Mouse (Mus musculus): Measurements from ENCODE around the gene Hinfp. TPM values are rescaled to one million over a fixed set of nuclear protein-coding genes. Genes with fewer than 3 reads are reported as not detected.
A peak's percentile ranks its signal among the peaks of the same experiment; 100 is the strongest.
"Not testable (repeated sequence)": the region's sequence is repeated elsewhere in the genome, so short reads cannot be mapped to it uniquely, and the experiment has no call there.

Gene Hinfp
- total RNA-seq, 2 experiments from 2014 or later = 33.4 to 34.5 TPM

DNA sequence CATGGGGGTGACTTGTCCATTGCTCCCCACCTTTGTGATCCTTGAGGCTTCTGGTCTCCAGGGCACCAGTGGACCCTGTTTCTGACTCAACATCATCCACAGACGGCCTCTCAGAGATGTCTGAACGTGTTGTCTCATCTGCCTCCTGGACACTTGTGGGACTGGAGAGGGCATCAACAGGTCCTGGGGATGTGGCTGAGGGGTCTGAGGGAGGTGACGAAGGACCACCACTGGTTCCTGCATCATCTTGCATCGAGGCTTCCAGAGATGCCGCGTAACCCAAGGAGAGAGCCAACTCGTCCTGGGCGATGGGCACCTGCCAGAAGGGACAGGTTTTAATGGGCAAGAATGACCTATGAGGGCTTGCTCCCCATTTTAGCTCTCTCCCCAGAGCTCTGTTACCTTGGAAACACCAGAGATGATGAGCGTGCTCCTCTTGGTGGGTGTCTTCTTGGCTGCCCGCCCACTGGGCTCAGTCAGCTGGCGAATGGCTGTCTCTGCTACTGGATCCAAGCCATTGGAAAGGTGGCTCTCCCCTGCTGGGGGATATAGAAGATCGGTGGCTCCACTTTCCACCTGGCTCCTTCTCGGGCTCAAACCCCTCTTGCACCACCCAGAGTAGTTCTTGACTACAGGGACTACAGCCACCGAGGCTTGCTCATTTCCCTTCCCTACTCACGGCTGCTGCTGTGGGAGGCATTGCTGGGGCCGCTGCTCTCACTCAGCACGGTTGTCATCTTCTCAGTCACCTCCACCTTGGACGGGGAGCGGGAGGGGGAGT lies 8.2 kb upstream of the Hinfp start:
- DNase-seq (ENCODE audit: low spot score in 2 of 2) = no peak

DNA sequence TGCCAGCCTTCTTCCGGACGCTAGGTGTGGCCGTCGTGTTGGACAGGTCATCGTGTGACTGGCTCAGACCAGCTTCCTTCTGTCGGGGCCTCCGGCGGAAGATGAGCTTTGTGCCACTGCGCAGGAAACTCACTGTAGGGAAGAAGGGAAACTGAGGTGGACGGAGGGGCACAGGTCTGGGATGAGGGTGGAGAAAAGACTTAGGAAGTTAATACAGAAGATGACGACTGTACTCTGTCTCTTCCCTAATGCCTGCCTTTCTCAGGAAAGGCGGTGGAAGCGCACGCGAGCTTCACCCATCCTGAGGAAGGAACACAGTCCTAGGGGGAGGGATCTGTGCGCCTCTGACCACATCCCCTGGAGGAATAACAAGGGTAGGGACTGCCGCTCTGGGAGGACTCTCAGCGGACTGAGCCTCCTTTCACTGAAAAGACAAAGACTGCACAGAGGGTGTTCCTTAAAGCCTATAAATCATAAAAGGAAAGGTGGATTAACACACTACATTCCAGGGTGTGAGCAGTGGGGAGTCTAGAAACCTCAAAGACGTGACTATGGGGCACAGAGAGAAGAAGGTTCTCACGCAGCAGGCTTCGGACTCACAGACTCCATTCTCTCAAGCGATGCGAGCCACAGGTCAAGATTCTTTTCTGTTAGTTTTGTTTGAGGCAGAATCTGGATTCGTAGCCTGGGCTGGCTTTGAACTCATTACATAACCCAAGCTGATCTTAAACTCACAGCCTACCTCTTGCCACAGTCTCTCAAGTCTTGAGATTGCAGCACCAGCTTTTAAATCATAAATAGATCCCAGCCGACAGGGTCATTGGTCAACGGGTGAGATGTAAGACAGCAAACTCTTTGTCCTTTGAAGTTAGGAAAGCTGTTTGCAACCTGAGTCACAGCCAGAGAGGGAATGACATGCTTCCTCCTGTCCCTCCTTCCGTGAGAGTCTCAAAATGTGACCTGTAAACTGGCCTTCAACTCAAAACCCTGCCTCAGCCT lies 6.0 kb upstream of the Hinfp start:
- DNase-seq (ENCODE audit: low spot score in 2 of 2) = no peak

DNA sequence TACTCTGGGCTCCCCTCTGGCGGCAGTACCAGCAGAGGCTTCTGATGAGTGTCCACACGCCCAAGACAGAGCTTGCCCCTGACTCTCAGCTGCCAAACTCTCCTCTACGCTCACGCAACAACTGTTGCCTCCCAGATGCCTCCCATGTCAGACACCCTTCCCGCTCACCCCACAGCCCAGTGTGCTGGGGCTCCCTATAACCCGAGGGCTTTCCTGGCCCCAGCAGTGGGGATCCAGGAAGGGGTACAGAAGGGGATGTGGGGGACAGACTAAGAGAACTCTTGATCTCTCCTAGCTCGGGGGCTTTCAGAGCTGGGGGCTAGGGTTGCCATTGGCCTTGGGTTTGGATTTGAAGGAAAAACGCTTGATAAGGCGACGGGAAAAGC lies 5.3 kb upstream of the Hinfp start:
- no peak for DNase-seq (ENCODE audit: low spot score in 2 of 2)

DNA sequence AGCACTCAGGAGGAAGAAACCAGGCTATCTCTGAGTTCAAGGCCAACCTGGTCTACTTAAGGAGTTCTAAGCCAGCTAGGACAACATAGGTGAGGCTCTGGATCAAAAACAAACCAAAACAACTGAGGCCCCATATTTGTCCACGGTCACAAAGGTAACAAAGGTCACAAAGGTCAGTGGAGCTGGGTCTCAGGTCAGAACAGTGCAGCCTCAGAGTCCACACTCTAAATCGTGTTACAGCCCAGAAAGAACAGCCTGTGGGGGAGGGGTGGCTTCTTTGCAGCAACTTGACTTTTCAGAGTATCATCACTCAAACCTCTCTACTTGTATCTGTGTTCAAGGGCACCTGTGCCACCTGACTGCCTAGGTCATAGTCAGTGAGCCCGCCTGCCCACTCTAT lies 4.3 kb upstream of the Hinfp start:
- no peak for DNase-seq (ENCODE audit: low spot score in 2 of 2)

DNA sequence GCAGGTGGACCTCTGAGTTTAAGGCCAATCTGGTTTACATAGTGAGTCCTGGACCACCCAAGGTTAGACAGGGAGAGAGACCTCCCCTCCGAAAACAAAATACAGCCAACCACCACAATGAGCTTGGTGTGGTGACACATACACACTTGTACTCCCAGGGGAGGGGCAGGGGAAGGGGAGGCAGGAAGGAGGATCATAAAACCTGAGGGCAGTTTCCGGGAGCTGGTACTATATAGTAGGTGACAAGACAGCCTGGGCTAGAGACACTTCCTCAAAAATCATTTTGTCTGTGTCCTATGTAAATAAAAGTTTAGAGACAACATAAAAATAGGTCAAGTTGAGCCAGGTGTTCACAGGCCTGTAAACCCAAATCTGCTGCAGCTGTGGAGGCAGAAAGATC lies 1.8 kb upstream of the Hinfp start:
- no peak for DNase-seq (ENCODE audit: low spot score in 2 of 2)

DNA sequence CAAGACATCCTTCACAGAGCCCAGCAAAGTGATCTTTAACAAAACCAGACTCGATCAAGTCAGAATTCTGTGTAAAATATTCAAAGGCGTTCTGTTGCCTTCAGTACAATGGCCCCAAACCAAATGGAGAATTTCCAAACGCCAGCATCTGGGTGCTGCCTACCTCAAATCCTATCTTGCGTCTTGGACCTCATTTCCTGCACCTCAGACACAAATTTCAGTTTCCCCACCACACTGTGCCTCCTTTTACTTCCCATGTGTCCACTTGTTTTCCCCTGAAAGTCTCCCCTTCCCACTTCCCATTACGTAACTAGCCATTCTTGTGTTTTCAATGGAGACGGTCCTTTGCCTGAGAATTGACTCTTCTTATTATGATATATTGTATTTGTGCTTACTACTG lies 1.1 kb upstream of the Hinfp start:
- no peak for DNase-seq (ENCODE audit: low spot score in 2 of 2)

DNA sequence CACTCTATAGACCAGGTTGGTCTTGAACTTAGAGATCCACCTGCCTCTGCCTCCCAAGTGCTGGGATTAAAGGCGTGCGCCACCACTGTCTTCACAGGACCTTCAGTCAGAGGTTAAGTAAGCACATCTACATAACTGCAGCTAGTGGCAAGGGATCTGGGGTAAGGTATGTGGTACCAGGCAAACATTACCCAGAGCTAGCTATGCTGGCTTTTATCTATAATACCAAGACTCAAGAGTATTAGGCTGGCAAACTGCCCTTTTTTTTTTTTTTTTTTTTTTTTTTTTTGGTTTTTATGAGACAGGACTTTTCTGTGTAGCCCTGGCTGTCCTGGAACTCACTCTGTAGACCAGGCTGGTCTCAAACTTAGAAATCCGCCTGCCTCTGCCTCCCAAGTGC lies 5.5 kb downstream of the Hinfp start:
- DNase-seq (ENCODE audit: low spot score in 2 of 2) = not testable (repeated sequence)

DNA sequence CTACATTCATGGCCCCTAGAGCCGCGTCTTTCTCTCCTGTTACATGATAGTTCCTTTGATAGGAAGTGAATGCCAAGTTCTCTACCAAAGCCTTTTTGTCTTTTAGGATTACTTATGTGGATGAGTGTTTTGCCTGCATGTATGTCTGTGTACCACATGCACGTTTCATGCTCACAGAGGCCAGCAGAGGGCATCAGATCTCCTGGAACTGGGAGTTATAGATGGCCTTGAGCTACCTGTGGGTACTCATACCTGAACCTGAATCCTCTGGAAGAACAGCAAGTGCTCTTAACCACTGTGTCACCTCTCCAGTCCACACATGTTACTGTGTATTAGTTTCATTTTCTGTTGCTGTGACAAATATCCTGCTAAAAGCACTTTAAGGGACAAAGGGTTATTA lies 13.0 kb downstream of the Hinfp start:
- DNase-seq (ENCODE audit: low spot score in 2 of 2) = no peak

DNA sequence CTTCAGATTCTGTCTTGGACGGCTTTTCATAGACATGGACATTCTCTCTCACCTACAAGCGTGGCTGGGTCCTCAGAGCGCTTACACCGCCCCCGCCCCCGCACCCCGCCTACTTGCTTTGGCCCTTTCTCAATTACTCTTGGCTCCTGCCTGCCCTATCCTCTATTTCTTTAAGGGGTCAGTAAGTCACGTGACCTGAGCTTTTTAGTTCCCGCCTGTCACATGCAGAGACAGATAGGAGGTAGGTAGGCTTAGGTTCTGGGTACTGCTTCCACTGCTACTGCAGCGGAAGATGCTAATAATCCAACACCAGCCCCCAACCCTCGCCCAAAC lies 16.5 kb downstream of the Hinfp start:
- no peak for DNase-seq (ENCODE audit: low spot score in 2 of 2)

DNA sequence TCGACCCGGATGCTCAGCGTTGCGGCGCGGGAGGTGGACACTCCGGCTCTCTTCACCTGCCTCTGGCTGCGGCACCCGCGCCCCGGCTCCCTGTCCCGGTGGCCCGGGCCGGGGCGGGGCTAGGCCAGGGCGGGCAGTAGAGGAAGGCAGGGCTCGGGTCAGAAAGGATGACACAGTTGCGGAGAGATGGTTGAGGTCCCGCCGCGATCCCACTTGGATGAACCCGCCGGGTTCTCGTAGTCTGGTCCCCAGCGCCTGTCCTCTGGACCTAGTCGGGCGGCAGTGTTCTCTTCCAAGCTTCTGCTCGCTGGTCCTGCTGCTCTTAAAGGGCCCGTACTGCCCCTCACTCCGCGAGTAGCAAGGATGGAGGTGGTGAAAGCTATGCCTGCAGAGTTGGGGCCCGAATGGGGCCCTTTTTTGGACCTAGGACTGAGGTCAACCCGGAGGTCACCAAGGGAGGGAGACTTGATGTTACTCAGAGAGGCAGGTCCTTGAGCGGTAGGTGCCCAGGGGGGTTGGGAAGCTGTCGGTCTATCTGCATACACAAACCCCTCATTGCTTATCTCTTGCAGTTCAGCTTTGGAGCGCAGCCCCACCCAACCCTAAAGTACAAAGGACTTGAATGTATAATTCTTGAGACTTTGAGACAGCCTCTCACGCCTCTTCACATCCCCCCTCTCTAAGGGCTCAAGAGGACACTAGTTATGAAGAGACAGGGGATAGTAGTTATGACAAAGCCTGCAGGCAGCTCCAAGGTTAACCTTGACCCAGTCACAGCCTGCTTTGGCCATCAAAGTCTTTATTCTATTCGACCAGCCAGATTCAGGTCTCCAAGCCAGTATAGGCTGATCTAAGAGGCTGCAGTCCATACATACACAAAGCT lies 17.2 kb downstream of the Hinfp start, which contains the start of gene Abcg4:
Abcg4 (minus strand) TSS at position 540 of the 883 bp plus-strand sequence.
- no peak for DNase-seq (ENCODE audit: low spot score in 2 of 2)

DNA sequence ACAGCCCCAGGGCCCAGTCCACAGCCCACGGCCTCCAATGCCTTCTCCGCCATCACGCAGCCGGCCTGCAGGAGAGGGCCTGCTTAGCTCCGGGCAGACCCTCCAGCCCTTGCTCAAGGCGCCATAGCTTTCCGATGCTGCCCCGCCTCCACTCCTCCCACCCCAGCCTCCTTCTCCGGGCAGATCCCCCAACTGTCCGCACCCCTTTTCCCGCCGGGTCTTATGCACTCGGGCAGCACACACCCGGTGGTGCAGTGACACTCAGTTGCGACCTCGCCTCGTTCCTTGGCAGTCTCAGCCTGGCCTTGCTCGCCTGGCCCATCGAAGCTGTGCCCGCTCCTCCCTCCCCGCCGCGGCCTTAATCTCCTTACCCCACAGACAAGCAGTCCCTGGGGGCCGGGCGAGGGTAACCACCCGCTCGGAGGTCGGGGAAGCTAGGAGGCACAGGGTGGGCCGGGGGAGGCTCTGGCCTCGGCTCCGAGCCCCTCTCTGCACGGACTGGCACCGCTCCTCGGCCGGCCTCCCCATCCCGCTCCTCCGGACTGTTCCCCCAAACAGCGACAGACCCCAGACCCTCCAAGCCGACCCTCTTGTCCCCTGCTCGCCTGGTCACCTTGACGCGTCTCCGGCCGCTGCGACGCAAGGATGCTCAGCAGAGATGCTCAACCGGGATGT lies 17.9 kb downstream of the Hinfp start:
- DNase-seq (ENCODE audit: low spot score in 2 of 2) = no peak

DNA sequence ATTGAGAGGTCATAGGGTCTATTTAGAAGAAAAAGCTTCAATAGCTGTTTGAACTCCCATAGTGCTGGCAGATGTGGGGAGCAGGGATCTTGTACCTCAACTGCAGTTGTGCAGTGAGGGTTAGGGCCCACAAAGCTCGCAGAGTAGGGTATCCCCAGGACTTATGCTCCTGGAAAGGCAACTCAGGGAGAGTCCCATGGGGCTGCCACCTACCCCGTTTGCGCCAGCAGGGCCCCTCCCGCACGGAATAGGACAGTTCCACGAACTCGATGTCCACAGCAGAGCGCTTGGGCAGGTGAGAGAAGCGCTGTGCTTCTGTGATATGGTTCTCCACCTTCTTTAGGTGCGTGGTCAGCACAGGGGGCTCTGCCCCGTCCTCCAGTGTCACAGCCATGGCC lies 18.5 kb downstream of the Hinfp start:
- DNase-seq (ENCODE audit: low spot score in 2 of 2) = no peak

DNA sequence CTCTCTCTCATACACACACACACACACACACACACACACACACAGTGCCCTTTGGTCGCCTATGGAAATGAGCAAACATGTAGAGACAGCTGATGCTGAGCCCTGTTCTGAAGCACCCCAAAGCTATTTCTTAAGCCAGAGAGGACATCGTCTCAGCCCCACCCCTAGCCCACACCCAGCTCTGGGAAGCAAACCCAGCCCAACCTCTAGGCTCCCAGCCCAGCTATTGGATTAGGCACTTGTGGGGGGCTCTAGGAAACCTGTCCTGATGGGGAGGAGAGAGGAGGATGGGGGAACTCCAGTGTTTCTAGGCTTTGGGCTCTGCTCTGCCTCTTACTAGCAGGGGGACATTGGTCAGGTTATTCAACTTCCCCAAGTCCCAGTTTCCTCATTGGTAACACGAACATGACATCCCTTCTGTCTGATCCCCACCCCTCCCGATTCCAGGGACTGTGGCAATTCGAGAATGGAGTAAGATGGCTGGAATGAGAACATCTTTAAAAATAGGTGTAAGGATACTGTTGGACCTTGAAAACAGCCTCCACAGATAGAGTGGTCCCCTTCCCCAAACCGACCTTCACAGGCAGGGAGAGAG lies 19.1 kb downstream of the Hinfp start:
- no peak for DNase-seq (ENCODE audit: low spot score in 2 of 2)

DNA sequence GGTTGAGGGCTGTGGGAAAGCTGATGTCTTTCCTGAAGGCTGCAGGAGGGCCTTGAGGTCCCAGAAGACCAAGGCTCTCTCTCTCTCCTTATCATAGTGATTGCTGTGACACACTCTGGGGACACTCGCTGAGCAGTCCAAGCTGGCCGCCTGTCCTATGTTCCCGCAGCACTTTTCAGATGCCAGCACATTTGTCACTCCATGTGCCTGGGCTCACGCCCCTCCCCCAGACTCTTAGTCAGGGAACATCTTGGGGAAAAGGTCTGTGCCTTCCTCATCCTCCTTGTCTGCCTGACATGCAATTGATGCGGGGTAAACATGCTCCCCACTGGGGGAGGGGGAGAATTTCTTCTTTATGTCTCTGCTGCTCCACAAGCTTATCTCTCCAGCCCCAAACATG lies 22.3 kb downstream of the Hinfp start:
- no peak for DNase-seq (ENCODE audit: low spot score in 2 of 2)

DNA sequence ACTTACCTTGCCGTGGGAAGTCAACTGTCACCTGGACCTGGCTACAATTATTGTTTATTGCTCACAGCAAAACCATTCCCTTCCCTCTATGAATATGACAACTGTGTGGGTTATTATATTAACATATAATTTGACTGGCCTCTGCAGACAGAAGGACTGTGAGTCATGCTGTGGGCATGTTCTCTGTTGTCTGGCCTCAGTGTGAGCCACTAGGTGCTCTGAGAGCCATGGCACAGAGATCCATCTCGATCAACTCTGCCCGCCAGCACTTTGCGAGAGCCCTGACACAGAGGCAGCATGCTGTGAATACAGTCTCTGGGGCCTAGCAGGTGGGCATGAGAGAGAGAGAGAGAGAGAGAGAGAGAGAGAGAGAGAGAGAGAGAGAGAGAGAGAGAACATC lies 35.5 kb downstream of the Hinfp start:
- DNase-seq (ENCODE audit: low spot score in 2 of 2) = no peak

DNA sequence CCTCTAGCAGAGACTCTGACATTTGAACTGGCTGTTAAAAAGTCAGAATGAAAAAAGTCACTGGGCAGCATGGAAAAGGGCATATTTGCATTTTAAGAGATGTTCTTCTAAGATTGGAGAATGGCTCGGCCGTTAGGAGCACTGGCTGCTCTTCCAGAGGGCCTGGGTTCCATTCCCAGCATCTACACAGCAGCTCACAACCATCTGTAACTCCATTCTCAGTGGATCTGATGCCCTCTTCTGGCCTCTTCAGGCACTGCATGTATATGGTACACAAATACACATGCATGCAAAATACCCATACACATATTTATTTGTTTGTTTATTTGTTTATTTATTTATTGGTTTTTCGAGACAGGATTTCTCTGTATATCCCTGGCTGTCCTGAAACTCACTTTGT lies 36.4 kb downstream of the Hinfp start:
- DNase-seq (ENCODE audit: low spot score in 2 of 2) = no peak

DNA sequence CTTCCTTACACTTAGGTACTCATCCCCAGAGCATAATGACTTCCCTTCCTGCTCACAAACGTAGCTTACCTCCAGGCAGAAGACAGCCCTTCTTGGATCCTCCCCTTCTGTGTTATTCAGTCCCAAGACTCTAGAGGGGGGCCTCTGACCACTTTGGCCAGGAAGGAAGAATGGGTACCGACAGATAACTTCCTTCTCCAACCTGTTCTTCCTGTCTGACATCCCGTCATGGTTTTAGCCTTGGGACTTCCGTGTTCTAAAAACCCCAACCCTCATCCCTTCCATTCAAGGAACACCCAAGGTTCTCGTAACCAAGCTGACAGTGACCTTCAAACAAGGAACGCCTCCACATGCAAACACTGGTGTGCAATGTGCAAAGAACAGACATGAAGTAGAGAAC lies 37.0 kb downstream of the Hinfp start, which contains the start of gene Nlrx1:
Nlrx1 (minus strand) TSS at position 168 of the 400 bp plus-strand sequence.
- no peak for DNase-seq (ENCODE audit: low spot score in 2 of 2)

DNA sequence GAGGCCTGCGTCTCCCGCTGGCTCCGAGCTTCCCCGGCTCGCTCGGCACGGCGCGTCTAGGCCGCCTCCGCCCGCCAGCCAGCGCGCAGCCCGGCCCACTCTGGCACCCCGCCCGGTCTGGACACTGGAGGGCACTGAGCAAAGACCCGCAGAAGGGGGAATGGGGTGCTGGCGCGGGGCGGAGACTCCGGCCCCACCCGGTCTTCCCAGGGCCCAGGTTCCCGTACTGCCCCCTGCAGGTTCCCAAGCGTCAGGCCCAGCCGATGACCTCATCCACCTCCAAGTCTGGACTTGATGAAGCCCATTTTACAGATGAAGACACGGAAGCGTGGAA lies 37.5 kb downstream of the Hinfp start:
- DNase-seq (ENCODE audit: low spot score in 2 of 2) = peak; percentile 80 to 82

DNA sequence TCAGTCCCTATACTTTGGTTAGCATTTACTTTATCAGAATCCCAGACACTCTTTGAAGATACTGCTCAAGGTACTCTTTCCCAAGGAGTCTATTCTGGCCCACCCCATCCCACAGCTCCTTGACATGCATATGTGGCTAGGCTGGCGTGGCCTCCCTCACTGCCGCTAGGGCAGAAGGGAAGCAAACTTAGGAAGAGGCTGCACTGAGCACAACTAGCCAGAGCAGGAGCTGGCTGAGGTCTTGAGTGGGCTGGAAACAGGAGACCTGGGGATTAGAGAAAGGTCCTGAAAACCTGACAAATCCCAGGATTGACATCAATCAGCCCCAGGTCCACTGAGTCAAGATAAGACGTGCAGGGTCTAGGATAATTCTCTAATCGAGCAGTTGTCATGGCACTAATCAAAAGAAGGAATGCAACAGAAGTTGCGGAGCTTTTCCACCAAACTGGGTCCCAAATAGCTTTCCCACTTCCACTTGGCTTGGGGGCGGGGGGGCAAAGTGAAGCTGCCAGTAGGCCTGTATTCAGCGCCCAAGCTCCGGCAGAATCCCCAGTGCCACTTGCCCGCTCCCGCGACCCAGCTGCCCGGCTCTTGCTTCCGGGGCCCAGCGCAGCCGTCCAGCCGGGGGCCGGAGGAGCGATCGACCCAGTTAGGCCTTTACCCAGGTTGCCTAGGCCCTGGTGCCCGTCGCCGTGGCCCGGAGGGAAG lies 38.0 kb downstream of the Hinfp start:
- DNase-seq (ENCODE audit: low spot score in 2 of 2) = no peak

Measured in adrenal gland, postnatal 4 days (tissue).